Mouse (Mus musculus) kidney, postnatal 0 days (tissue): Measurements from ENCODE around the gene Gpc6. TPM values are rescaled to one million over a fixed set of nuclear protein-coding genes. Genes with fewer than 3 reads are reported as not detected.
"Not testable (repeated sequence)": the region's sequence is repeated elsewhere in the genome, so short reads cannot be mapped to it uniquely, and the experiment has no call there.

ENCODE experiments used
- ATAC-seq: fragments of 200-750 bp; cut with Nextera tagmentation; replicated peaks from 2 replicates; pipeline ENCODE4 v1.8.0; 2017; ENCODE audit warnings: low read depth, moderate number of reproducible peaks, moderate TSS enrichment, moderate library complexity; ENCODE audit not compliant: low FRiP score
- DNase-seq: peaks from one replicate; pipeline ENCODE4 v3.0.0-alpha.2; 2016; ENCODE audit warnings: low spot score
- H3K27ac ChIP-seq: fragments of 300-500 bp; sonication (generic); 2 replicates; pipeline ENCODE4 v1.5.1; 2014; ENCODE audit warnings: mild to moderate bottlenecking
- H3K27me3 ChIP-seq: fragments of 300-500 bp; sonication (generic); 2 replicates; pipeline ENCODE4 v1.6.1; 2014; ENCODE audit warnings: low read length, mixed read lengths; ENCODE audit not compliant: insufficient read depth
- H3K36me3 ChIP-seq: fragments of 300-500 bp; sonication (generic); 2 replicates; pipeline ENCODE4 v1.6.1; 2014; ENCODE audit warnings: low read length, mixed read lengths; ENCODE audit not compliant: insufficient read depth
- H3K4me1 ChIP-seq: fragments of 300-500 bp; sonication (generic); replicated peaks from 2 replicates; pipeline ENCODE4 v1.6.1; 2014; ENCODE audit warnings: antibody characterized with exemption, low read length, mixed read lengths; ENCODE audit not compliant: insufficient read depth
- H3K4me2 ChIP-seq: fragments of 300-500 bp; sonication (generic); 2 replicates; pipeline ENCODE4 v1.6.1; 2014; ENCODE audit warnings: mild to moderate bottlenecking, low read length, moderate library complexity, mixed read lengths
- H3K4me3 ChIP-seq: fragments of 300-500 bp; sonication (generic); replicated peaks from 2 replicates; pipeline ENCODE4 v1.5.1; 2014; ENCODE audit warnings: low read depth, low read length
- H3K9ac ChIP-seq: fragments of 300-500 bp; sonication (generic); 2 replicates; pipeline ENCODE4 v1.6.1; 2014; ENCODE audit warnings: low read depth, low read length
- H3K9me3 ChIP-seq: fragments of 300-500 bp; sonication (generic); replicated peaks from 2 replicates; pipeline ENCODE4 v1.6.1; 2016; ENCODE audit warnings: low read length, inconsistent platforms, mixed read lengths
- CTCF ChIP-seq: IDR thresholded peaks from 2 replicates; pipeline ENCODE4 v1.5.1; 2016; ENCODE audit warnings: antibody characterized with exemption, low read depth, mild to moderate bottlenecking, moderate library complexity
- WGBS: fragments of 180-500 bp; shearing (Covaris S2); extraction: QIAGEN DNeasy Blood & Tissue Kit; methylation state at CpG from one replicate; pipeline ENCODE4 v1.1.7; 2014; 5-methylcytosine and 5-hydroxymethylcytosine counted together
- polyA plus RNA-seq: library from polyadenylated mRNA; unstranded; fragments of >200 nt; fragmentation: Nextera tagmentation; extraction: Ambion mirVana; gene quantifications from 2 replicates; pipeline ENCODE4 v1.2.1, GENCODE M21; 2015

Gpc6 gene
- polyA plus RNA-seq, 1 experiment from 2014 or later = 46.4 TPM

DNA sequence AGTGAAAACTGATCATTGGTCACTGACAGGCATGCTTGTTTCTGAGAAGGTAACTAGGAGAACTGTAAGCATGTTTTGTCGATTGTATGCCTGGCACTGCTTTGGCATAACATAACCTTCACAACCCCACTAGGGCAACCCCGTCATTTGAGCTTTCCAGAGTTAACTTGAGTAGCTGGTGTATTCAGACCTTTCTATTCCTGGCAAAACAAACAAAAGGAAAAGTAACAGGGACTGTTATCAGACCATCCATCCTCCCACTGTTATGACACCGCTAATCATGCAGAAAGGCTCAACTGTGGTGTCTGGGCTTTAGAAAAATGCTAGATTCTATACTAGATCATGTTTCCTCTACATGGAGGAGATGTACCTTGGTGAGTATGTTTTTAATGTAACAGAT lies 496.1 kb downstream of the Gpc6 start:
- peak; percentile 29 for DNase-seq
- Histone ChIP-seq H3K27ac (no peak overlapping the region), H3K4me3 (no peak overlapping the region), H3K36me3 (no peaks in the 10 kb centered on the region), H3K4me1 (peaks cover 4% of the 10 kb centered on the region; the same call in 1 of the 2 replicates), H3K4me2 (no peak overlapping the region), H3K27me3 (no peaks in the 10 kb centered on the region), H3K9ac (no peak overlapping the region), H3K9me3 (no peaks in the 10 kb centered on the region)
- TF ChIP-seq CTCF = no peak
- 44% methylated on average over 3 of the region's 3 CpGs for WGBS
- no peak for ATAC-seq

DNA sequence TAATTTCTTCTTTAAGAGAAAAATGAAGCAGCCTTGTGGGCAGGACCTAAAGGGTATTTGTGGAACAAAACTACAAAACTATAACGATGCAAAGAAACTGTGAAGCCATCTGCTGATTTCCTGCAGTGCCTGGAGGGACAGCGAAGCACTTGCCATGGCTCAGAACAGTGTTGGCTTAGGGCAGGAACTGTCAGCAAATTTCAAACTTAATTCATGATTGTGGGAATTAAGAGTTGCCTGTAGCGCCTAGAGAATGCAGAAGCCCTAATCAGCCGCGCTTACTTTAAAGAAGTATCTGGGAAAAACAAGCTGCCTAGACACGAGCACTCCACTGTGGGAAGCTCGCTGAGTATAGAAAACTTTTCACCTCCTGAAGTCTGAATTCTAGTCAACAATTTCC lies 501.0 kb downstream of the Gpc6 start:
- WGBS = 44% methylated on average over 7 of the region's 7 CpGs
- Histone ChIP-seq H3K9me3 (no peaks in the 10 kb centered on the region), H3K4me2 (no peak overlapping the region), H3K4me3 (no peak overlapping the region), H3K36me3 (no peaks in the 10 kb centered on the region), H3K9ac (no peak overlapping the region), H3K27ac (no peak overlapping the region), H3K4me1 (0 out of 2 replicates have a peak, but pooled peaks cover 3% of the 10 kb centered on the region), H3K27me3 (no peaks in the 10 kb centered on the region)
- DNase-seq (no peak), ATAC-seq (no peak)
- no peak for TF ChIP-seq CTCF

- TF ChIP-seq CTCF = no peak
- Histone ChIP-seq H3K4me3 (no peak overlapping the region), H3K27me3 (no peaks in the 10 kb centered on the region), H3K27ac (no peak overlapping the region), H3K36me3 (no peaks in the 10 kb centered on the region), H3K9ac (no peak overlapping the region), H3K9me3 (no peaks in the 10 kb centered on the region), H3K4me1 (0 out of 2 replicates have a peak, but pooled peaks cover 3% of the 10 kb centered on the region), H3K4me2 (no peak overlapping the region)
- 36% methylated on average over 3 of the region's 3 CpGs for WGBS
- DNase-seq = peak; percentile 88
- ATAC-seq = no peak
These were observed 502.7 kb downstream of the Gpc6 start for GRCm38 (mm10) chr14:117427776-117428175.

DNA sequence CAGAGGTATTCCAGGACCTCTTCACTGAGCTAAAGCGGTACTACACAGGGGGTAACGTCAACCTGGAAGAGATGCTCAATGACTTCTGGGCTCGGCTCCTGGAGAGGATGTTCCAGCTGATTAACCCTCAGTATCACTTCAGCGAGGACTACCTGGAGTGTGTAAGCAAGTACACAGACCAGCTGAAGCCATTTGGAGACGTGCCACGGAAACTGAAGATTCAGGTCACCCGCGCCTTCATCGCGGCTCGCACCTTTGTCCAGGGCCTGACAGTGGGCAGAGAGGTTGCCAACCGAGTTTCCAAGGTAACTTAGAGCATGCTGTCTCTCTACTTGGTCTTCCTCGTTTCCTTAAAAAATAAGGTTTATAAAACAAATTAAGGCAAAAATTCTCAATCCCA lies 510.6 kb downstream of the Gpc6 start:
- H3K4me3 ChIP-seq = no peak overlapping the region
- no peaks in the 10 kb centered on the region for H3K27me3 ChIP-seq
- no peak overlapping the region for H3K9ac ChIP-seq
- H3K27ac ChIP-seq = no peak overlapping the region
- H3K9me3 ChIP-seq = no peaks in the 10 kb centered on the region
- TF ChIP-seq CTCF = no peak
- 0 out of 2 replicates have a peak, but pooled peaks cover 3% of the 10 kb centered on the region for H3K36me3 ChIP-seq
- DNase-seq (no peak), ATAC-seq (no peak)
- WGBS = 87% methylated on average over 13 of the region's 13 CpGs
- H3K4me1 ChIP-seq = no peaks in the 10 kb centered on the region
- H3K4me2 ChIP-seq = no peak overlapping the region

DNA sequence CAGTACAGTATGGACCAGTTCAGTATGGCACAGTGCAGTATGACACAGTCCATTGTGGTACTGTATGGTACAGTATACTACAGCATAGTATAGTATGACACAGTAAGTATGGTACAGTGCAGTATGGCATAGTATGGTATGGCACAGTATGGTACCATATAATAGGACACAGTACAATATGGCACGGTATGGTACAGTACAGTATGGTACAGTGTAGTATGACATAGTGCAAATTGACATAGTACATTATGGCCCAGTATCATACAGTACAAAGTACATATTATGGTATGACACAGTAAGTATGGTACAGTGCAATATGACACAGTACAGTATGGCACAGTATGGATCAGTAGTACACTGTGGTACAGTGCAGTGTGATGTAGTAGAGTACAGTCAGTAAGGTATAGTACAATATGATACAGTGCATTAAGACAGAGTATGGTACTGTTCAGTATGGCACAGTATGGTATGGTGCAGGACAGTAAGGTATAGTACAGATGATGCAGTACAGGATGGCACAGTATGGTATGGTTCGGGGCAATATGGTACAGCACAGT lies 521.6 kb downstream of the Gpc6 start:
- 100% methylated on average over 2 of the region's 2 CpGs for WGBS
- not testable (repeated sequence) for H3K9ac ChIP-seq, H3K4me3 ChIP-seq, H3K27me3 ChIP-seq, H3K4me1 ChIP-seq, H3K9me3 ChIP-seq, H3K27ac ChIP-seq, DNase-seq, H3K4me2 ChIP-seq, H3K36me3 ChIP-seq
- peak; percentile 29; the same call in 1 of the 2 replicates for ATAC-seq

GRCm38 (mm10) chr14:117451391-117451991 lies 526.4 kb downstream of the Gpc6 start:
- no peak overlapping the region for H3K27ac ChIP-seq
- TF ChIP-seq CTCF = no peak
- no peaks in the 10 kb centered on the region for H3K9me3 ChIP-seq
- H3K4me1 ChIP-seq = no peaks in the 10 kb centered on the region
- H3K4me2 ChIP-seq = no peak overlapping the region
- H3K9ac ChIP-seq = no peak overlapping the region
- ATAC-seq (no peak), DNase-seq (no peak)
- WGBS = 52% methylated on average over 3 of the region's 3 CpGs
- no peaks in the 10 kb centered on the region for H3K27me3 ChIP-seq
- no peaks in the 10 kb centered on the region for H3K36me3 ChIP-seq
- H3K4me3 ChIP-seq = no peak overlapping the region
